Mouse (Mus musculus): ENCODE measurements around the gene Mctp2. TPM values are rescaled to one million over a fixed set of nuclear protein-coding genes. Genes with fewer than 3 reads are reported as not detected.

Gene Mctp2
- total RNA-seq (2014; rRNA removed) (0.71 and 1.1 TPM in 2 replicates), polyA plus RNA-seq (2015; fragmentation: Nextera tagmentation; extraction: Ambion mirVana) (0.38 and 0.44 TPM in 2 replicates)

DNA sequence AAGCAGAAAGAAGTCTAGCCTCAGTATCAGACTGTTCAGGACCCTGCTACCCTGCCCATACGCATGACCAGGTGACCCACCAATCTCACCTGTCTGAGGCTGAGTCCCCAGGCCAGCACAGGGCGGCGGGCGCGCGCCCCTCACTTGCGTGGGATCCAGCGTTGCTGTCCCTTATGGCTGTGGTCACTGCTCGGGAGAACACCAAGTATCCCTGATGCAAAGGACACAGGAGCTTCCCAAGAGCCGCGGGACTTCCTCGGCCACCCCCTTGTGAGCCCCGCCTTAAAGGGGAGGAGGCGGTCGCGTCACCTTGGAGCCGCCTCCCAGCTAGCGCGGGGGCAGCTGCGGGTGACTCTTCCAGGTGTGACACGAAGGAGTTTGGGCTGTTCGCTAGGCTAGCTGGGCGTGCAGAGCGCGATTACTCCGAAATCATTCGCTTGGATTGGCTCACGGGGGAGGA lies at the start of gene Mctp2:
Mctp2 (minus strand) TSS at position 227 of the 460 bp plus-strand sequence.
- WGBS: 2% methylated on average over 28 of the region's 28 CpGs
- peak; percentile 19 for DNase-seq (ENCODE audit: low spot score)
- Histone ChIP-seq H3K4me1 (ENCODE audit: insufficient read depth, low read length) (peaks cover 4% of the 10 kb centered on the region; the same call in 1 of the 2 replicates), H3K27ac (ENCODE audit: low read depth, low read length) (no peak within 1 kb of the TSS), H3K27me3 (ENCODE audit: insufficient read depth, low read length) (peaks cover 5% of the 10 kb centered on the region; the same call in 1 of the 2 replicates), H3K4me2 (ENCODE audit: low read depth, low read length, poor library complexity, severe bottlenecking) (peak within 1 kb of the TSS; percentile 99), H3K9me3 (ENCODE audit: low read length) (no peaks in the 10 kb centered on the region), H3K9ac (replicated peaks; ENCODE audit: low read length, poor library complexity, severe bottlenecking) (peak within 1 kb of the TSS; percentile 14), H3K36me3 (ENCODE audit: insufficient read depth, low read length) (no peaks in the 10 kb centered on the region), H3K4me3 (ENCODE audit: low read depth, low read length) (peak within 1 kb of the TSS; percentile 55)
- peak; percentile 60; the same call in 1 of the 2 replicates for ATAC-seq (ENCODE audit: low FRiP score)
- TF ChIP-seq CTCF (IDR thresholded peaks at IDR 0.05): no peak

DNA sequence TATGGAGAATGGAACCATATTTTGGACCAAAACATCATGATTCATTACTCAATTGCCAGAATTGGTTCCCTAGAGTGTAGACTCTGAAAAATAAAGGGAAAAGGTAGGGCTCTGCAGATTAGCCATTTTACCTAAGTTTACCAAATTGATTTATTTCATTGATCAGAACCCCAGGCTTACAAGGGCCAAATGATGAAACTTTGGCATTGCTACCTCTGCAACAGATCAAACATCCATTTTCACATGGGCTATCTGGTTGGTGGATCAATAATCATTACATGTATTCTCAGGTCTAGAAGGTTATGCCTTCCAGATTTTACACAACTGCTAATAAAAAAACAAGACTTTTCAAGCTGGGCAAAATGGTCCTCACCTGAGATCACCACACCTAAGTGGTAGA lies 39.5 kb upstream of the Mctp2 start:
- DNase-seq (ENCODE audit: low spot score) (no peak), ATAC-seq (ENCODE audit: low FRiP score) (no peak)
- no peaks in the 10 kb centered on the region for H3K36me3 ChIP-seq (ENCODE audit: insufficient read depth, low read length)
- H3K9me3 ChIP-seq (ENCODE audit: low read length): no peaks in the 10 kb centered on the region
- no peak for TF ChIP-seq CTCF (IDR thresholded peaks at IDR 0.05)
- no peak overlapping the region for H3K27ac ChIP-seq (ENCODE audit: low read depth, low read length)
- H3K4me3 ChIP-seq (ENCODE audit: low read depth, low read length): no peak overlapping the region
- H3K4me2 ChIP-seq (ENCODE audit: low read depth, low read length, poor library complexity, severe bottlenecking): no peak overlapping the region
- H3K9ac ChIP-seq (replicated peaks; ENCODE audit: low read length, poor library complexity, severe bottlenecking): no peak overlapping the region
- no peaks in the 10 kb centered on the region for H3K27me3 ChIP-seq (ENCODE audit: insufficient read depth, low read length)
- H3K4me1 ChIP-seq (ENCODE audit: insufficient read depth, low read length): no peaks in the 10 kb centered on the region

DNA sequence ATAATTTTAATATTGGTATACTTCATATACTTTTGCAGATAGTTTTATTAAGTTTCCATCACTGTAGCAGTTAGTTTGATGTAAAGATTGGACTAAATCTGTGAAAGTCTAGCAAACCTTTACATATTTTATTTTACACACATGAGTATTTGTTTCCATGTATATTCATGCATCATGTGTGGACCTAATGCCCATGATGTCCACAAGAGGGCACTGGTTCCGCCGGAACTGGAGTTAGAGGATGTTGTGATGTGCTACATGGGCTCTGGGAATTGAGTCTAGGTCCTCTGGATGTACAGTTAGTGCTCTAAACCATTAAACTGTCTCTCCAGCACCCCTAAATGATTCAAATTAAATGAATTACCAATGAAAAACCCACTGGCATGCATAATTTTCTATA lies 37.3 kb upstream of the Mctp2 start:
- H3K4me3 ChIP-seq (ENCODE audit: low read depth, low read length): no peak overlapping the region
- WGBS: 75% methylated on average over 2 of the region's 2 CpGs
- H3K27ac ChIP-seq (ENCODE audit: low read depth, low read length): no peak overlapping the region
- DNase-seq (ENCODE audit: low spot score): no peak
- H3K4me2 ChIP-seq (ENCODE audit: low read depth, low read length, poor library complexity, severe bottlenecking): no peak overlapping the region
- no peak overlapping the region for H3K9ac ChIP-seq (replicated peaks; ENCODE audit: low read length, poor library complexity, severe bottlenecking)
- no peaks in the 10 kb centered on the region for H3K36me3 ChIP-seq (ENCODE audit: insufficient read depth, low read length)
- no peaks in the 10 kb centered on the region for H3K27me3 ChIP-seq (ENCODE audit: insufficient read depth, low read length)
- no peaks in the 10 kb centered on the region for H3K4me1 ChIP-seq (ENCODE audit: insufficient read depth, low read length)
- peak; percentile 28 for TF ChIP-seq CTCF (IDR thresholded peaks at IDR 0.05)
- ATAC-seq (ENCODE audit: low FRiP score): no peak
- H3K9me3 ChIP-seq (ENCODE audit: low read length): no peaks in the 10 kb centered on the region

DNA sequence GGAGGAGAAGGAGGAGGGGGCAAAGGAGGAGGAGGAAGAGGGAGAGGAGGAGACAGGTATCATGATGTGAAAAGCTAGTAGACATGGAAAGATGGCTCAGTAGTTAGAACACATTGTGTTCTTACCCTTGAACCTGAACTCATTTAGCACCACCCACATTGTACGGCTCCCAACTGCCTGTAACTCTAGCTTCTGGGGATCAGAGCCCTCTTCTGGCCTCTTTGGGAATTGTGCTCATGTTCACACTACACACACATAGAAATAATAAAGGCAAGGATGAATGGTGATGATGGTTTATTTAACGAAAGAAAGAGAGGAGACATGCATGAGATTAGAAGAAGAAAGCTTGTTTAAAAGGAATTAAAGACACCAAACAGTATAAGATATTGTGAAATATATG lies 36.4 kb upstream of the Mctp2 start:
- H3K36me3 ChIP-seq (ENCODE audit: insufficient read depth, low read length): no peaks in the 10 kb centered on the region
- TF ChIP-seq CTCF (IDR thresholded peaks at IDR 0.05): no peak
- WGBS: 71% methylated on average over 2 of the region's 2 CpGs
- H3K4me2 ChIP-seq (ENCODE audit: low read depth, low read length, poor library complexity, severe bottlenecking): no peak overlapping the region
- H3K4me1 ChIP-seq (ENCODE audit: insufficient read depth, low read length): no peaks in the 10 kb centered on the region
- no peak overlapping the region for H3K4me3 ChIP-seq (ENCODE audit: low read depth, low read length)
- no peak overlapping the region for H3K27ac ChIP-seq (ENCODE audit: low read depth, low read length)
- H3K27me3 ChIP-seq (ENCODE audit: insufficient read depth, low read length): no peaks in the 10 kb centered on the region
- ATAC-seq (ENCODE audit: low FRiP score) (no peak), DNase-seq (ENCODE audit: low spot score) (no peak)
- no peak overlapping the region for H3K9ac ChIP-seq (replicated peaks; ENCODE audit: low read length, poor library complexity, severe bottlenecking)
- no peaks in the 10 kb centered on the region for H3K9me3 ChIP-seq (ENCODE audit: low read length)

DNA sequence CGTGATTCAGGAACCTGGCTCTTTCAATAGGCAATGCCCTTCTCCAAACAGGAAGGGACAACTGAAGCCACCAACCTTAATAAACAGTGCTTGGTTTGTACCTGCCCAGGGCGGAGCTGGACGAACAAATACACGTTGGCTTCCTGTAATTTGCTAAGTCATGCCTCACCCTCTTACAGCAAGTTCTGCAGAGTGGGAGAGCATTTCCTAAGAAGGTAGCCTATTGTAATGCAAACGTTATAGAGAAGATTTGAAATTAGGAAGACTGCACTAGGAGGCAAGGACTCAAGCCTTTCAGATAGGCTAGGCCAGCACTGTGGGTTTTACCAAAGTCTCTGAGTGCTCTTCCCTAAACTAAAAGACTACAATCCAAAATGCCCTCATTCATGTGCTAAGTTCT lies 19.6 kb upstream of the Mctp2 start:
- Histone ChIP-seq H3K4me2 (ENCODE audit: low read depth, low read length, poor library complexity, severe bottlenecking) (no peak overlapping the region), H3K9ac (replicated peaks; ENCODE audit: low read length, poor library complexity, severe bottlenecking) (no peak overlapping the region), H3K27me3 (ENCODE audit: insufficient read depth, low read length) (no peaks in the 10 kb centered on the region), H3K4me3 (ENCODE audit: low read depth, low read length) (no peak overlapping the region), H3K4me1 (ENCODE audit: insufficient read depth, low read length) (no peaks in the 10 kb centered on the region), H3K27ac (ENCODE audit: low read depth, low read length) (no peak overlapping the region), H3K9me3 (ENCODE audit: low read length) (no peaks in the 10 kb centered on the region), H3K36me3 (ENCODE audit: insufficient read depth, low read length) (no peaks in the 10 kb centered on the region)
- 77% methylated on average over 5 of the region's 5 CpGs for whole genome bisulfite sequencing
- ATAC-seq (ENCODE audit: low FRiP score) (no peak), DNase-seq (ENCODE audit: low spot score) (no peak)
- no peak for TF ChIP-seq CTCF (IDR thresholded peaks at IDR 0.05)

DNA sequence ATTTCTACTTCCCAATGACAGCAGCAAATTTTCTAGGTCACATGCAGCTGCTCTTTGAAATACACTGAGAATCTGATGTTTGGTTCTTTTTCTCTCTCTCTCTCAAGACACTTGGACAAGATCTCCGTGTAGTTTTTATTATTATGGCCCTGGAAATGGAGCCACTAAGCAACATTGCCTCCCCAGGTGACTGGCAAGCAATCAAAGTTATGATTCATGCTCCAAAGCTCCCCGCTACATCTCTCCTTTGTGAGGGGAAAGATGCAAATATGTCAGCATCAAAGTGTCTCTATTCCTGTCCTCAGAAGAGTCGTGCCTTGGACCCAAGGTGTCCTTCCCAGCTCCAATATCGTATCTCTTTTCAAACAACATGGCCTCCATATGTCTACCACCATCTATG lies 14.5 kb upstream of the Mctp2 start:
- Histone ChIP-seq H3K27me3 (ENCODE audit: insufficient read depth, low read length) (no peaks in the 10 kb centered on the region), H3K4me2 (ENCODE audit: low read depth, low read length, poor library complexity, severe bottlenecking) (no peak overlapping the region), H3K9me3 (ENCODE audit: low read length) (0 out of 2 replicates have a peak, but pooled peaks cover 3% of the 10 kb centered on the region), H3K9ac (replicated peaks; ENCODE audit: low read length, poor library complexity, severe bottlenecking) (no peak overlapping the region), H3K4me3 (ENCODE audit: low read depth, low read length) (no peak overlapping the region), H3K36me3 (ENCODE audit: insufficient read depth, low read length) (no peaks in the 10 kb centered on the region), H3K27ac (ENCODE audit: low read depth, low read length) (no peak overlapping the region), H3K4me1 (ENCODE audit: insufficient read depth, low read length) (no peaks in the 10 kb centered on the region)
- TF ChIP-seq CTCF (IDR thresholded peaks at IDR 0.05): no peak
- ATAC-seq (ENCODE audit: low FRiP score): no peak
- WGBS: 79% methylated on average over 4 of the region's 4 CpGs
- no peak for DNase-seq (ENCODE audit: low spot score)
